Mouse (Mus musculus) hindbrain, embryonic 16.5 days (tissue): Measurements from ENCODE around the gene Wbp1l. TPM values are rescaled to one million over a fixed set of nuclear protein-coding genes. Genes with fewer than 3 reads are reported as not detected.
A peak's percentile ranks its signal among the peaks of the same experiment; 100 is the strongest.

Experiments used
- ATAC-seq: fragments of 200-750 bp; cut with Nextera tagmentation; 2 replicates; pipeline ENCODE4 v1.8.0; 2017; ENCODE audit warnings: moderate TSS enrichment, moderate library complexity
- H3K27ac ChIP-seq: fragments of 300-500 bp; sonication (generic); 2 replicates; pipeline ENCODE4 v1.5.1; 2014; ENCODE audit warnings: low read depth, mild to moderate bottlenecking, control low read depth, low read length, moderate library complexity
- H3K27me3 ChIP-seq: fragments of 300-500 bp; sonication (generic); replicated peaks from 2 replicates; pipeline ENCODE4 v1.6.1; 2014; ENCODE audit warnings: low read length; ENCODE audit not compliant: control insufficient read depth, insufficient read depth
- H3K36me3 ChIP-seq: fragments of 300-500 bp; sonication (generic); 2 replicates; pipeline ENCODE4 v1.6.1; 2014; ENCODE audit warnings: mild to moderate bottlenecking, low read length, moderate library complexity, mixed read lengths; ENCODE audit not compliant: control insufficient read depth, insufficient read depth
- H3K4me1 ChIP-seq: fragments of 300-500 bp; sonication (generic); 2 replicates; pipeline ENCODE4 v1.6.1; 2014; ENCODE audit warnings: low read depth, low read length; ENCODE audit not compliant: control insufficient read depth, insufficient read depth
- H3K4me2 ChIP-seq: fragments of 300-500 bp; sonication (generic); 2 replicates; pipeline ENCODE4 v1.6.1; 2014; ENCODE audit warnings: mild to moderate bottlenecking, low read length, control low read depth, moderate library complexity
- H3K4me3 ChIP-seq: fragments of 300-500 bp; sonication (generic); 2 replicates; pipeline ENCODE4 v1.5.1; 2014; ENCODE audit warnings: mild to moderate bottlenecking, low read length, control low read depth, moderate library complexity
- H3K9ac ChIP-seq: fragments of 300-500 bp; sonication (generic); 2 replicates; pipeline ENCODE4 v1.6.1; 2014; ENCODE audit warnings: low read depth, mild to moderate bottlenecking, control low read depth, low read length, moderate library complexity
- H3K9me3 ChIP-seq: fragments of 300-500 bp; sonication (generic); 2 replicates; pipeline ENCODE4 v1.6.1; 2014; ENCODE audit warnings: mild to moderate bottlenecking, low read length, moderate library complexity; ENCODE audit not compliant: control insufficient read depth
- WGBS: fragments of 180-500 bp; shearing (Covaris S2); extraction: QIAGEN DNeasy Blood & Tissue Kit; methylation state at CpG from one replicate; pipeline ENCODE4 v1.1.7; 2014; 5-methylcytosine and 5-hydroxymethylcytosine counted together
- polyA plus RNA-seq: library from polyadenylated mRNA; unstranded; fragments of >200 nt; fragmentation: Nextera tagmentation; extraction: Ambion mirVana; gene quantifications from 2 replicates; pipeline ENCODE4 v1.2.1, GENCODE M21; 2015

The Wbp1l gene
- 32.0 and 40.0 TPM in 2 replicates for polyA plus RNA-seq

DNA sequence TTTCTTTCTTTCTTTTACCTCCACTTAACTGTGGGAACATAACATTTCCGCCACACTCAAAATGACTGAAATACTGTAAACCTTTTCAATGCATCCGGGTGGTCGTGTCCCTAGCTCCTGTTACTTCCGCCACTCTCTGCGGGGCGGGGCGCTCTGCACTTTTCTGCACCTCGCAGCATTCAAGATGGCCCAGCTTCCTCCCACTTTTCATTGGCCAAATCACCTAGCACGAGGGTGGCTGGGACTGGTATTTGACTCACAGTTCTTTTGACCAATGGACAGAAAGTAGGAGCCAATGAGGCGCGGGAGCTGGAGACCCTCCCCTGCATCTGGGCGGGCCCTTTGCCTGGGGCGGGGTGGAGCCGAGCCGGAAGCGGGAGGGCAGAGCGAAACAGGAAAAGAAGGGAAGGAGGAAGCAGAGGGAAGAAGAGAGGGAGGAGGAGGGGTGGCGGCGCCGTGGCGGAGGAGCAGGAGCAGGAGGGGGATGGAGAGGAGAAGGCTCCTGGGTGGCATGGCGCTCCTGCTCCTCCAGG lies at the start of gene Wbp1l:
Wbp1l (plus strand) TSS at position 365 of the 533 bp plus-strand sequence.
- peak; percentile 100 for ATAC-seq
- peak within 1 kb of the TSS; percentile 99 for H3K4me3 ChIP-seq
- peaks cover 3% of the 10 kb centered on the region; the same call in 1 of the 2 replicates for H3K36me3 ChIP-seq
- H3K9me3 ChIP-seq = no peaks in the 10 kb centered on the region
- 0% methylated on average over 22 of the region's 22 CpGs for WGBS
- H3K4me1 ChIP-seq = peaks cover 15% of the 10 kb centered on the region
- peak within 1 kb of the TSS; percentile 80 for H3K27ac ChIP-seq
- H3K4me2 ChIP-seq = peak within 1 kb of the TSS; percentile 97
- H3K27me3 ChIP-seq = no peaks in the 10 kb centered on the region
- peak within 1 kb of the TSS; percentile 91 for H3K9ac ChIP-seq

DNA sequence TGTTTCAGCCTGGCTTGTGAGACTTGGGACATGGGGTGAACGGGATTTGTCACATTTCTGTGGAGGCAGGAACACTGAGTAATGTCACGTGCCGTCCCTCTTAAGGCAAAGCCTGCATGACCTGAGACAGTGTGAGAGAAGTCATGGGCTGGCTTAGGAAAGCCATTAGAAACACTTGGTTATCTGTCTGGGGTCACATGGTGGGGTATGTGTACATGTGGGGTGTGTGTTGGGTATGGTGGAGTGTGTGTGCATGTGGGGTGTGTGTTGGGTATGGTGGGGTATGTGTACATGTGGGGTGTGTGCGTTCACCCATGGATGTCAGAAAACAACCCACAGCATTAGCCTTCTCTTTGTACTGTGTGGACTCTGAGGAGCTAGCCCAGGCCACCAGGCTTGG lies 48.5 kb upstream of the Wbp1l start:
- H3K9ac ChIP-seq = no peak overlapping the region
- H3K36me3 ChIP-seq = peaks cover 20% of the 10 kb centered on the region
- no peak overlapping the region for H3K27ac ChIP-seq
- no peak overlapping the region for H3K4me3 ChIP-seq
- WGBS = 91% methylated on average over 4 of the region's 4 CpGs
- no peak for ATAC-seq
- no peaks in the 10 kb centered on the region for H3K9me3 ChIP-seq
- peaks cover 6% of the 10 kb centered on the region for H3K4me1 ChIP-seq
- no peaks in the 10 kb centered on the region for H3K27me3 ChIP-seq
- no peak overlapping the region for H3K4me2 ChIP-seq

DNA sequence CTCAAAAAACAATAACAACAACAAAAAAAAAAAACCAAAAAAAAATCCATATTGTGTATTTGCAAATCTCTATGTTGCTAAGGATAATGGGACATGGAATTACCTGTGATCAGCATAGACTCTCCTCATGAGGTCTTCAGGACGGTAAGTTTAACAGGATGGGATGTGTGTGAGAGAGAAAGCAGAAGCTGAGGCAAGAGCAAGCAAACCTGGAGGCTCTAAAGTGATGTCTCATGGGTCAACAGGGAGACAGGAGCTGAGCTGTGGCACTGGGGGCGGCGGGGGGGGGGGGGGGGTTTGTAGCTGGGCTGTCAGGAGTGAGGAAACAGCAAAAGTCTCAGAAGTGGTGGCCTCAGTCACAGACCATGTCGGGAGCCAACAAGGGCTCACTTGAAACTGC lies 46.4 kb upstream of the Wbp1l start:
- Histone ChIP-seq H3K4me3 (no peak overlapping the region), H3K9ac (no peak overlapping the region), H3K4me2 (no peak overlapping the region), H3K9me3 (no peaks in the 10 kb centered on the region), H3K4me1 (peaks cover 6% of the 10 kb centered on the region), H3K27ac (no peak overlapping the region), H3K27me3 (no peaks in the 10 kb centered on the region), H3K36me3 (peaks cover 20% of the 10 kb centered on the region)
- WGBS = 92% methylated on average over 3 of the region's 4 CpGs
- no peak for ATAC-seq

GRCm38 (mm10) chr19:46553541-46553955 lies 45.3 kb upstream of the Wbp1l start:
- ATAC-seq = peak; percentile 60; the same call in 1 of the 2 replicates
- H3K27me3 ChIP-seq = no peaks in the 10 kb centered on the region
- H3K36me3 ChIP-seq = peaks cover 22% of the 10 kb centered on the region
- H3K9ac ChIP-seq = no peak overlapping the region
- peak overlapping the region; percentile 37 for H3K27ac ChIP-seq
- no peak overlapping the region for H3K4me2 ChIP-seq
- no peaks in the 10 kb centered on the region for H3K9me3 ChIP-seq
- no peak overlapping the region for H3K4me3 ChIP-seq
- WGBS = 37% methylated on average over 11 of the region's 11 CpGs
- H3K4me1 ChIP-seq = peaks cover 6% of the 10 kb centered on the region

DNA sequence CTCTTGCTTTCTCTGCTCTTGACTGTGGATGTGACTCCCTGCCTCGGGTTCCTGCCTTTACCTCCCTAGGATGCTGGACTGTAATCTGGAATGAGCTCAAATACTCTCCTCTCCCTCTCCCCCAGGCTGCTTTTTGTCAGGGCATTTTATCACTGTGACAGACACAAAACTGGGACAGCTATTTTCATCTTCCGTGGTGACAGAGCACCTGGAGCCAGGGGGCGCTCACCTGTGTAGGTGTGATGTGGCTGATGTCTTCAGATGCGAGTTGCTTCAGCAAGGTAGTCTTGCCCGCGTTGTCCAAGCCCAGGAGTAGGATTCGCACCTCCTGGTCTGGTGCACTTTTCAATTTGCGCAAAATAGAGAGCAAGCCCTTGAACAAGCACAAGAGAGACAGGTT lies 40.9 kb upstream of the Wbp1l start:
- 84% methylated on average over 8 of the region's 8 CpGs for WGBS
- no peak overlapping the region for H3K4me3 ChIP-seq
- H3K9ac ChIP-seq = no peak overlapping the region
- no peak for ATAC-seq
- H3K27ac ChIP-seq = no peak overlapping the region
- H3K27me3 ChIP-seq = no peaks in the 10 kb centered on the region
- no peak overlapping the region for H3K4me2 ChIP-seq
- peaks cover 6% of the 10 kb centered on the region for H3K36me3 ChIP-seq
- H3K9me3 ChIP-seq = no peaks in the 10 kb centered on the region
- peaks cover 8% of the 10 kb centered on the region for H3K4me1 ChIP-seq

DNA sequence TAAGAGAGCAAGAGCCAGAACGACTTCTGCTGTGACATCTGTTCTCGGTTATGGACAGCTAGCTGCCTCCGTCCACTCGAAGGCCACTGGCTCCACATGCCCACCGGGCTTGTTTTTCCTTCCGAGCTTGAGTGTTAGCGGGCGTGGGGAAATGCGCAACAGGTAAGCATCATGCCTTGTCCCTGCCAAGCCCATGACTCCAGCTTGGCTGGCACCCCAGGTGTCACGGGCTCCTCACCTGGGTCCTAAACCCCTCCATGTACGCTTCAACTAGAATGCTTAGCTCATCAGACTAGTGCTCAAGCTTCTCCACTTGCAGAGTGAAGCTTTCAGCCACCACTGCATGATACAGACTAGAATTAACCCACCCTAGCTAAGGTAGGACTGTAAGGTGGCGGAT lies 40.3 kb upstream of the Wbp1l start:
- H3K4me3 ChIP-seq = no peak overlapping the region
- peaks cover 6% of the 10 kb centered on the region for H3K36me3 ChIP-seq
- WGBS = 70% methylated on average over 12 of the region's 12 CpGs
- H3K27ac ChIP-seq = no peak overlapping the region
- H3K4me1 ChIP-seq = peaks cover 3% of the 10 kb centered on the region
- no peak overlapping the region for H3K9ac ChIP-seq
- no peak overlapping the region for H3K4me2 ChIP-seq
- no peak for ATAC-seq
- H3K9me3 ChIP-seq = no peaks in the 10 kb centered on the region
- no peaks in the 10 kb centered on the region for H3K27me3 ChIP-seq

- WGBS = 24% methylated on average over 1 of the region's 1 CpGs
- peak overlapping the region; percentile 42 for H3K27ac ChIP-seq
- ATAC-seq = no peak; the same call in 1 of the 2 replicates
Measured at GRCm38 (mm10) chr19:46562132-46562531, 36.8 kb upstream of the Wbp1l start.

DNA sequence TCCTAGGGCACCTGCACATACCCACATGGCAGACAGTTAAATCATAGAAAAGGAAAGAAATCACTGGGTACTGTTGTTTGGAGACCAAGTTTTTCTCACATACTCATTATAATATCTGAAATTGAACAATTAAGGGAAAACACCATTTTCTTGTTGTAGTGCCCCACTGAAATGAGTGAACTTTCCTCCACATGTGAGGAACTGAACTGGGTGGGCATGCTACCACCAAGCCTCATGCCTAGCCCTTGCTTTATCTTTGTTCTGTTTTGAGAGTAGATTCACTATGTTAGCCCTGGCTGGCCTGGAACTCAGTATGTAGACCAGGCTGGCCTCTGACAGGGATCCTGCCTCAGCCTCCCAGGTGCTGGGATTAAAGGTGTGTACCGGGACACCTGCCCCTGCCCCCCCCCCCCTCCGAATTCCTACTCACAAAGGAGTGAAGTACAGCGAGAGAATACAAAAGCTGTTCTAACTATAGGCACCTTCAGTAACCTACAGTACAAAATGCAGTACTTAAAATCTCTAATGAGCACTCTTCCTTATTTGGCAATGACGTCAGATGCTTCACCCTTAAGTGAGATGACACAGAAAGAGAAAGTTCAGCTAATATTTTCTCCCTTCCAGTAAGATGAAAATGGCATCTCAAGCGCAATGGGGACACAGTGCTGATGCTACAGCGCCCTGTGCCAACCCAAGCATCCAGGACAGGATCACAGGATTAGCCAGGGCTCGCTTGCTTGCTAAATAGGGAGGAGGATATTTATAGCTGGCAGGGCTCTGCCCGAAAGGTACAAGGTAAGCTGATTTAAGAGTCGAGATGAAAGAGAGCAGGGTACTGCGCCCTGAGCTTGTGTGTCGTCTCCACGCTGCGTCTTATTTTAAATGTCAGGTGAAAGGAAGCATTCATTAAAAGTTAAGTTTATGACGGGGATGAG lies 36.0 kb upstream of the Wbp1l start:
- ATAC-seq = no peak
- no peak overlapping the region for H3K9ac ChIP-seq
- no peak overlapping the region for H3K4me2 ChIP-seq
- H3K4me1 ChIP-seq = peaks cover 2% of the 10 kb centered on the region; the same call in 1 of the 2 replicates
- H3K9me3 ChIP-seq = no peaks in the 10 kb centered on the region
- no peaks in the 10 kb centered on the region for H3K27me3 ChIP-seq
- H3K4me3 ChIP-seq = no peak overlapping the region
- peak overlapping the region; percentile 42 for H3K27ac ChIP-seq
- WGBS = 90% methylated on average over 14 of the region's 14 CpGs
- no peaks in the 10 kb centered on the region for H3K36me3 ChIP-seq

More at GRCm38 (mm10) chr19:46562132-46562531, 36.8 kb upstream of the Wbp1l start:
- no peaks in the 10 kb centered on the region for H3K9me3 ChIP-seq
- H3K9ac ChIP-seq = no peak overlapping the region
- peaks cover 2% of the 10 kb centered on the region; the same call in 1 of the 2 replicates for H3K4me1 ChIP-seq
- no peaks in the 10 kb centered on the region for H3K27me3 ChIP-seq
- H3K4me2 ChIP-seq = no peak overlapping the region
- H3K36me3 ChIP-seq = peaks cover 6% of the 10 kb centered on the region
- no peak overlapping the region for H3K4me3 ChIP-seq

DNA sequence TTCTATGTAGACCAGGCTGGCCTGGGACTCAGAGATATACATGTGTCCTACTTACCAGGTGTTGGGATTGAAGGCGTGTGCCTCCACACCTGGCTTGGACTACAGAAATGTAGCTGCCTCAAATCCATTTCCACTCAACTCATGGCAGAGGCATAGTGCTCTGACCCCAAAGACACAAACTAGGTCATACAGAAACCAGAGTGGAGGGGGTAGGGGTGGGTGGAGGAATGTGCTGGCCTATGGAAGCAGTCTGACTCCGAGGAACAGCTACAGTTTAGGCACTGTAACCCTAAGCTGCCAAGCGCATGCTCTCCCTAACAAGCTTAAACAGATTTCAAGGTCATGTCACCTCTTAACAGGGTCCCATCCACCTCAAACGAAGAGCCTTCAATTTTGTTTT lies 35.3 kb upstream of the Wbp1l start:
- Histone ChIP-seq H3K27me3 (no peaks in the 10 kb centered on the region), H3K9ac (no peak overlapping the region), H3K9me3 (no peaks in the 10 kb centered on the region), H3K4me2 (no peak overlapping the region), H3K36me3 (no peaks in the 10 kb centered on the region), H3K4me1 (peaks cover 2% of the 10 kb centered on the region; the same call in 1 of the 2 replicates), H3K27ac (no peak overlapping the region), H3K4me3 (no peak overlapping the region)
- 88% methylated on average over 4 of the region's 4 CpGs for WGBS
- ATAC-seq = no peak
